Mouse (Mus musculus) B cell, adult 2 months (primary cell): ENCODE results near the gene Scgb2b7.
"Not testable (repeated sequence)": the region's sequence is repeated elsewhere in the genome, so short reads cannot be mapped to it uniquely, and the experiment has no call there.

Source experiments
- DNase-seq, 2 experiments: peaks; one replicate each; pipeline ENCODE4 v3.0.0; 2022

Gene Scgb2b7

DNA sequence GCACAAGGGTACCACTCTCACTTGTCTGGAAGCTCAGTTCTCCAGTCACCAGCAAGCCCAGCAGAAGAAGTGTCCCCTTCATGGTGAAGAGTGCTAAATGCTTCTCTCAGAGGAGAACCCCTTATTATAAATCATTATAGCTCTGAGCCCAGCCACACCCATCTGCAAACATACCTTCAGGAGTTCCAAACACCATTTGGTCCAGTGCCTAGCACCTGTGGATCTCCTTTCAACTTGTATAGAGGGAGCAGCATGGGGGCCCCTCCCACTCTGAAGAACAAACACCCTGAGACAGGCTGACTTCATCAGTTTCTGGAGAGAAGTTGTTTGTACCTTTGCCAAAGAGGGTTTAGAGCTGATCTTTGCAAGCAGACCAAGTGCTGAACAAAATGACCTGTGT lies at the start of gene Scgb2b7:
Scgb2b7 (minus strand) TSS at position 101 of the 400 bp plus-strand sequence.
- DNase-seq, result not testable (repeated sequence)

DNA sequence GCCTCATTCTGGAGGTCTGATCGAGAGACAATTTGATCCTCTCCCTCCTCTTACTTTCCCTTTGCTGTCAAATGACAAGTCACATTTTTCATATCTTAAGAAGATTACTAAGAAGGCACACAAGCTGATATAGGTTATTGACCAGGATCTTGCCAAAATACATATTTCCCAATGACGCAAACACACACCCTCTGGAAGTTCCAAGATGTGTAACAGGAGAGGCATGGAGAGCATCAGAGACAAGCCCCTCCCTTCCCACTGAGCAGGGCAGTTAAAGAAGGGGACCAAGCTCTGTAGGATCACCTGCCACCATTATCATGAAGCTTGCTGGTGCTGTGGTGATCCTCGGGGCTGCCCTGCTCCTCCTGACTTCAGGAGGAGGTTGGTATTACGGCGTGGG lies 6.8 kb upstream of the Scgb2b7 start, which contains the start of gene Scgb1b7:
Scgb1b7 (plus strand) TSS at position 301 of the 400 bp plus-strand sequence.
- not testable (repeated sequence) for DNase-seq
